Mouse (Mus musculus): ENCODE measurements around the gene Phc3.

DNA sequence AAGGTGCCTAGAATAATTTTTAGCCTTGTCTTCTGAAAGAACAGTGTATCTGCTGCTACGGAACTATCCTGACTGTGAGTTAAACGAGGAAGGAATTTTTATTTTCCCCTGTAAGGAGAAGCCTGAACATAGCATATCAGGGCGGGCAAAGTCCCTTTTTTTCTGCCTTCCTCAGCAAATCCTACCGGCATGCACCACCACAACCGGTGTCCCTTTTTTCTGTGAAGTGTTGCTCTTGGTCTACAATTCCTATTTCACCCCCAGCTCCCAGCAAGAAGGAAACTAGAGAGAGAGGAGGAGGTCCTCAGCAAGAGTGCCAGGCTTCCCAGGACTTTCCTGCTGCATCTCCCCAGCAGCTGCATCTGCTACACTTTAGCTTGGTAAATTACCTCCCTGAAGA lies 115.6 kb downstream of the Phc3 start:
- no peak for TF ChIP-seq CTCF (IDR thresholded peaks at IDR 0.05; ENCODE audit: borderline replicate concordance, insufficient read depth, low read length)
- TF ChIP-seq POLR2A (IDR thresholded peaks at IDR 0.05; ENCODE audit: low read depth, low read length) = no peak
